Mouse (Mus musculus): ENCODE measurements at regions not wholly inside any gene's neighbourhood (a gene's known extent, or its start where the extent isn't known, plus 50 kb on each side); places are given as distances from the start of the nearest gene placed in this dataset.

DNA sequence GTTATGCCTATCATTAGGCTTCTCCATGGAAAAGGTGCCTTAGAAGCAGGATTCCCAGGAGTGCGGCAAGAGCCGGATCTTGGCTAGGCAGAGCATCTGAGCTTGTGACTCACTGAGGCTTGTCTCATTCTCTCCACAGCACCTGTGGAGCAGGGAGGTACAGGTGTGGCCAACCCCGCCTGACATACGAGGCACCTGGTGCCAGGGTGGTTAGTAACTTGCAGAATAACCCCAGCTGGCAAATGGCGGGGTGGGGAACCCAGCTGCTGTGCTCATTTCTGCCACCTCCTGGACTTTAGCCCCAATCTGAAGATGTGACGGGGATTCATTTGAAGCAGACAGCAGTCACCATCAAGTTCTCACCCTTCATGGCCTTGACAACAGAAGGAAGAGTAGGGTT is 96.2 kb downstream of the Pdgfra start:
- Histone ChIP-seq H3K4me1 (peaks cover 21% of the 10 kb centered on the region), H3K27me3 (no peaks in the 10 kb centered on the region), H3K4me3 (no peak overlapping the region), H3K9ac (replicated peaks) (no peak overlapping the region), H3K36me3 (no peaks in the 10 kb centered on the region), H3K27ac (replicated peaks) (peak overlapping the region; percentile 85), H3K9me3 (no peaks in the 10 kb centered on the region), H3K4me2 (replicated peaks) (no peak overlapping the region)
- ATAC-seq (replicated peaks) = no peak
- WGBS = 87% methylated on average over 6 of the region's 6 CpGs

GRCm38 (mm10) chr5:75249671-75250070 is 97.6 kb downstream of the Pdgfra start:
- Histone ChIP-seq H3K9ac (replicated peaks) (no peak overlapping the region), H3K27me3 (no peaks in the 10 kb centered on the region), H3K9me3 (no peaks in the 10 kb centered on the region), H3K4me3 (no peak overlapping the region), H3K27ac (replicated peaks) (no peak overlapping the region), H3K4me1 (peaks cover 21% of the 10 kb centered on the region), H3K36me3 (no peaks in the 10 kb centered on the region), H3K4me2 (replicated peaks) (no peak overlapping the region)
- 72% methylated on average over 3 of the region's 3 CpGs for WGBS
- ATAC-seq (replicated peaks) = no peak

DNA sequence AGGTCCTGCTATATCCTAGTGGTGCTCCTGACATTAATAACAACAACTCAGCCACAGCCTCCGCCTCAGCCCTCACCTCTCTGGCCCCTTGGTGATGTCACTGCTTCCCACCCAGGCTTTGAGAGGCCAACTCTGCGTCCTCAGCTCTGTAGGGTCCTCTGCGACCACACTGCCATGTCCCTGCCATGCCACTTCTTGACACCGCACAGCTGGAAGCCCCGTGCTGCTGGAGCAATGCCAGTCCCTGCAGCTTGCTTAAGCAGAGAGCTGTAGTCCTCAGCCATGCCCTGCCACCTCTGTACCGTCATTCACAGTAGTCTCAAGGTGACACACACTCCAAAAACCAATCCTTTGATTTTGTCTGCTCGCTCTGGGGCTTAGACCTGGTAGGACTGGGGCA is 101.3 kb downstream of the Pdgfra start:
- no peak for ATAC-seq (replicated peaks)
- no peaks in the 10 kb centered on the region for H3K9me3 ChIP-seq
- no peak overlapping the region for H3K4me3 ChIP-seq
- H3K27me3 ChIP-seq = no peaks in the 10 kb centered on the region
- H3K4me2 ChIP-seq (replicated peaks) = no peak overlapping the region
- no peaks in the 10 kb centered on the region for H3K36me3 ChIP-seq
- no peak overlapping the region for H3K27ac ChIP-seq (replicated peaks)
- H3K9ac ChIP-seq (replicated peaks) = no peak overlapping the region
- 79% methylated on average over 7 of the region's 7 CpGs for WGBS
- H3K4me1 ChIP-seq = no peaks in the 10 kb centered on the region; the same call in 1 of the 2 replicates

DNA sequence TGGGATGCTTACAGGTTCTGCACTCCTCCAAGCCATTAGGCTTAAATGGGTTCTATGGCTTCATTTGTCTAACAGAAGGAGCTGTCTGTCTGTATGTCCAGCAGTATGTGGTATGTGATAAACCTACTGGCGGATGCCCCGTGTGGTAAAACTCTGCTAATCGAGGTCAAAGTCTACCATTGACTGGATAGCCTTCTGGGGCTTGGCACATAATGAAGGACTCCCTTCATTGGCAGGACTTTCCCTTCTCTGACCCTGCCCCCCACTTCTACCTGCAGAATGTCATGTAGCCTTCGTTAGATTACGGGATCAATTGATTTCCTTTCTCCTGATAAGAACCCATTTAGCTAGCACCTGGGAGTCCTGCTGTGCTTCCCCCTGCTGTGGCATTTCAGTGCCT is 101.7 kb downstream of the Pdgfra start:
- no peak overlapping the region for H3K4me2 ChIP-seq (replicated peaks)
- ATAC-seq (replicated peaks) = no peak
- H3K27ac ChIP-seq (replicated peaks) = no peak overlapping the region
- H3K27me3 ChIP-seq = no peaks in the 10 kb centered on the region
- no peaks in the 10 kb centered on the region for H3K9me3 ChIP-seq
- no peak overlapping the region for H3K4me3 ChIP-seq
- H3K4me1 ChIP-seq = no peaks in the 10 kb centered on the region
- H3K36me3 ChIP-seq = no peaks in the 10 kb centered on the region
- 86% methylated on average over 5 of the region's 5 CpGs for WGBS
- H3K9ac ChIP-seq (replicated peaks) = no peak overlapping the region

DNA sequence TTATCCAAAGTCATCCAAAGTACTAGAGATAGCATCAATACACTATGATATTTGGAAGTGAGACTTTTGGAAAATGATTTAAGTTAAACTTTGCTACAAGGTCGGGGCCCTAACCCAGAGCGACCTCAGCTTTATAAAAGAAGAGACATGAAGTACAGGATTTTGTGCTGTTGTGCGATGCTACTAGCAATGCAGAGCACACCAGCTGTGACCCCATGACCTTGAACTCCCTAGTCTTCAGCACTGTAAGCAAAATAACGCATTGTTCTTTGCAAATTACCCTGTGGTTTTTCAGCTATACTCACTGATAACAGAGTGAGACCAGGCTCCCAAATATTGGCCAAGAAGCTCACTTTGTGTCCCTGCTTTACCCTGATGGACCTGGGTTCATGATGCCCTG is 104.1 kb downstream of the Pdgfra start:
- Histone ChIP-seq H3K4me2 (replicated peaks) (no peak overlapping the region), H3K4me3 (no peak overlapping the region), H3K9ac (replicated peaks) (no peak overlapping the region), H3K36me3 (no peaks in the 10 kb centered on the region), H3K4me1 (no peaks in the 10 kb centered on the region), H3K27me3 (no peaks in the 10 kb centered on the region), H3K9me3 (no peaks in the 10 kb centered on the region), H3K27ac (replicated peaks) (no peak overlapping the region)
- WGBS = 87% methylated on average over 4 of the region's 4 CpGs
- ATAC-seq (replicated peaks) = no peak

DNA sequence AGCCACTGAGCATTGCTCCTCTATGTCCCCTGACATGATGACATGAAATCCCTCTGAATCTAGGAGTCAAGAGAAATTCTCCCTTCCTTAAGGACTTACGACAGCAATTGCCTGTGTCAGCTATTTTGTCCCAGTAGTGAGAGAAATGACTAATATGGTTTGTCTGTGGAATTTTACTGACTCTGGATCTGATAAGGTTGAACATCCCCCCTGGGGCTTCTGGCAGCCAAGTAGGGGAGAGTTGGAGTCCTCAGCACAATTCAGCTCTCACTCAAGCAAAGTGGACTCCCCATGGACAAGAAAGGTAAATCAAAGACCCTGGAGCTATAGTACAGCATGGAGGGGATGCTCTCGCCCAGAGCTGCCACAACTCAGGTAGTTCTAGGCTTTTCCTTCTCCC is 105.0 kb downstream of the Pdgfra start:
- ATAC-seq (replicated peaks) = no peak
- 76% methylated on average over 2 of the region's 2 CpGs for WGBS

DNA sequence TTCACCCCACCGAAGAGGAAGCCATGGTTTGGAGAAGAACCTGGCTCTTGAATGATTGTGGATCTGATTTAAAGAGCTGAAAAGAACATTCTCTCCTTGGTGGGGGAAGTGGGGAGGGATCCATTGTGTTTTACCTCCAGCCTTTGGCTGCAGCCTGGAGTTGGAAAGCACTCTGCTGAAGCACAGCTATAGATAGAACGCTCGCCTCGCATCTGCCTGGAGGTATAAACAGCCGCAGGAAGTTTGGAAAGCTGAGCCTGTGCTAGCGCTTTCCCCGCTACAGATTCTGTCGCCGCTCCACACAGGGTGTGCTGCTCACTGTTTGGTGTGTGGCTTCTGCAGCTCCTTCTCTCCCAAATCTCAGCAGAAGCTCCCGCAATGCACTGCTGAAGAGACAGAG is 108.2 kb downstream of the Pdgfra start:
- Histone ChIP-seq H3K9me3 (no peaks in the 10 kb centered on the region), H3K27me3 (no peaks in the 10 kb centered on the region), H3K4me3 (no peak overlapping the region), H3K4me1 (no peaks in the 10 kb centered on the region), H3K4me2 (replicated peaks) (no peak overlapping the region), H3K36me3 (no peaks in the 10 kb centered on the region), H3K9ac (replicated peaks) (no peak overlapping the region), H3K27ac (replicated peaks) (no peak overlapping the region)
- ATAC-seq (replicated peaks) = no peak
- 89% methylated on average over 10 of the region's 10 CpGs for WGBS

More for the DNA sequence above, 105.0 kb downstream of the Pdgfra start:
- H3K9me3 ChIP-seq = no peaks in the 10 kb centered on the region
- no peak overlapping the region for H3K27ac ChIP-seq (replicated peaks)
- H3K4me2 ChIP-seq (replicated peaks) = no peak overlapping the region
- no peaks in the 10 kb centered on the region for H3K4me1 ChIP-seq
- no peaks in the 10 kb centered on the region for H3K27me3 ChIP-seq
- H3K36me3 ChIP-seq = no peaks in the 10 kb centered on the region
- H3K4me3 ChIP-seq = no peak overlapping the region
- no peak overlapping the region for H3K9ac ChIP-seq (replicated peaks)

- H3K9ac ChIP-seq (replicated peaks) = no peak overlapping the region
- ATAC-seq (replicated peaks) = no peak
- WGBS = 80% methylated on average over 7 of the region's 7 CpGs
These were observed 114.1 kb downstream of the Pdgfra start for GRCm38 (mm10) chr5:75266111-75266676.

DNA sequence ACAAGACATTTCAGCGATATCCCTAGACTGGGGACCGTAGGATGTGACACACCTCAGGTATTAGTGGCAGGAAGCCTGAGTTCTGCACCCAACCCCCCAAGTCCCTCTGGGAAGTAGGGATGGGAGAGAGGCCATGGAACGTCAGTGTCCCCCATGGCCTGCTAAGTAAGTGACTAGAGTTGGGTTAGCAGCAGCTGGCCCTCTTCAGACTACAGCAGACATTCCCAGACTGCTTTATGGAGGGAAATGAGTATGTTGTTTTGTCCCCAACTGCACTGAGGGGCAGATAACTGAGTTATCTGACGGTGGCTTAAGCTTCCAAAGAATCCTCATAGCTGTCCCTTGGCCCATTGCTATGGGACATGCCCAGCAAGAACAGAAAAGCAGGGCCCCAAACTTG is 114.8 kb downstream of the Pdgfra start:
- no peaks in the 10 kb centered on the region for H3K9me3 ChIP-seq
- H3K4me1 ChIP-seq = no peaks in the 10 kb centered on the region
- no peak overlapping the region for H3K4me3 ChIP-seq
- ATAC-seq (replicated peaks) = no peak
- no peaks in the 10 kb centered on the region for H3K36me3 ChIP-seq
- H3K27ac ChIP-seq (replicated peaks) = no peak overlapping the region
- H3K4me2 ChIP-seq (replicated peaks) = no peak overlapping the region
- H3K27me3 ChIP-seq = no peaks in the 10 kb centered on the region
- no peak overlapping the region for H3K9ac ChIP-seq (replicated peaks)
- WGBS = 91% methylated on average over 4 of the region's 4 CpGs

More at GRCm38 (mm10) chr5:75266111-75266676, 114.1 kb downstream of the Pdgfra start:
- Histone ChIP-seq H3K4me3 (no peak overlapping the region), H3K27ac (replicated peaks) (no peak overlapping the region), H3K27me3 (no peaks in the 10 kb centered on the region), H3K4me2 (replicated peaks) (no peak overlapping the region), H3K4me1 (no peaks in the 10 kb centered on the region), H3K36me3 (no peaks in the 10 kb centered on the region), H3K9me3 (no peaks in the 10 kb centered on the region)

DNA sequence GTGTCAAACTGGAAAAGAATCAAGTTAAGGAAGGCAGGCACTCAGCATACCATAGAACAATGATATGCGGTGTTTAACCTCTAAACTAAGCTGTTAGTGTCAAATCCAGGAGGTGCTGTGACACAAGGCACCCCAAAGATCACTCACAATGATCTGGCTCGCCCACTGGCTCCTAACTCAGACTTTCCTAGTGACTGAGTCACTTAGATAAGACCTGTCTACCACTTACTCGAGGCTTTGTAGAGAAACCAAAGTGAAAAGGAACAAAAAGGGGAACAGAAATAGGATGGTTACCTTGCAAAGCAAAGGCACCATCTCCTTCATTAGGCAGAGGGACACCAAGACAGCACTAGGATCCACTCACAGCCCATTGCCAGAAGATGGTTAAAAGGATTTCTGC is 115.7 kb downstream of the Pdgfra start:
- Histone ChIP-seq H3K4me2 (replicated peaks) (no peak overlapping the region), H3K4me3 (no peak overlapping the region), H3K36me3 (no peaks in the 10 kb centered on the region), H3K27me3 (no peaks in the 10 kb centered on the region), H3K4me1 (no peaks in the 10 kb centered on the region), H3K9ac (replicated peaks) (no peak overlapping the region), H3K9me3 (no peaks in the 10 kb centered on the region), H3K27ac (replicated peaks) (no peak overlapping the region)
- ATAC-seq (replicated peaks) = no peak
- WGBS = 87% methylated on average over 3 of the region's 3 CpGs

GRCm38 (mm10) chr5:75278041-75278440 is 125.9 kb downstream of the Pdgfra start:
- no peak overlapping the region for H3K4me3 ChIP-seq
- no peak overlapping the region for H3K4me2 ChIP-seq (replicated peaks)
- H3K9ac ChIP-seq (replicated peaks) = no peak overlapping the region
- H3K4me1 ChIP-seq = no peaks in the 10 kb centered on the region
- no peaks in the 10 kb centered on the region for H3K27me3 ChIP-seq
- H3K36me3 ChIP-seq = no peaks in the 10 kb centered on the region
- WGBS = 96% methylated on average over 3 of the region's 3 CpGs
- no peak overlapping the region for H3K27ac ChIP-seq (replicated peaks)
- no peak for ATAC-seq (replicated peaks)
- H3K9me3 ChIP-seq = no peaks in the 10 kb centered on the region

DNA sequence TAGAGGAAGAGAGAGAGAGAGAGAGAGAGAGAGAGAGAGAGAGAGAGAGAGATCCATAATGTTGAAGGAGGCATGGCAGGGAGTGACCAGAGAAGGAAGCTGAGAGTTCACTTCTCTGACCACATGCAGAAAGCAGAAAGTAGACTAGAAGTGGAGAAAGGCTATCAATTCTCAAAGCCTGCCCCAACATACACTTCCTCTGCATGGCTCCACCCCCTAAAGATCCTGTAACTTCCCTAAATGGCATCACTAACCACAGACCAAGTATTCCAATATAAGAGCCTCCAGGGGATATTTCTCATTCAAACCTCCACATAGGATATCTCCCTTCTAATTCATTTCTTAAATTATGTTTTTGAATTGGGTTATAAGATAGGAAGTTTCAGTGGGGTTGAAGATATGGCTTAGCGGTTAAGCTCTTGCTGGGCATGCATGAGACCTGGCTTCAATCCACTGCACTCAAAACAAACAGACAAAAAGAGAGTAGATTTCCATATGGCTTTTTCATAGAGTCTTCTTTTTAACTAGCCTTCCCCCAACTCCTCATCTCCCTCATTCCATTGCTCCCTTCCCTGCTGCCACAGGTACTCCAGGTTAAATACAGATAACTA is 127.6 kb downstream of the Pdgfra start:
- H3K4me1 ChIP-seq = no peaks in the 10 kb centered on the region
- no peaks in the 10 kb centered on the region for H3K27me3 ChIP-seq
- no peak overlapping the region for H3K4me2 ChIP-seq (replicated peaks)
- no peak overlapping the region for H3K9ac ChIP-seq (replicated peaks)
- 91% methylated on average over 1 of the region's 1 CpGs for WGBS
- no peak overlapping the region for H3K27ac ChIP-seq (replicated peaks)
- H3K9me3 ChIP-seq = no peaks in the 10 kb centered on the region
- H3K36me3 ChIP-seq = no peaks in the 10 kb centered on the region
- ATAC-seq (replicated peaks) = no peak
- H3K4me3 ChIP-seq = no peak overlapping the region

DNA sequence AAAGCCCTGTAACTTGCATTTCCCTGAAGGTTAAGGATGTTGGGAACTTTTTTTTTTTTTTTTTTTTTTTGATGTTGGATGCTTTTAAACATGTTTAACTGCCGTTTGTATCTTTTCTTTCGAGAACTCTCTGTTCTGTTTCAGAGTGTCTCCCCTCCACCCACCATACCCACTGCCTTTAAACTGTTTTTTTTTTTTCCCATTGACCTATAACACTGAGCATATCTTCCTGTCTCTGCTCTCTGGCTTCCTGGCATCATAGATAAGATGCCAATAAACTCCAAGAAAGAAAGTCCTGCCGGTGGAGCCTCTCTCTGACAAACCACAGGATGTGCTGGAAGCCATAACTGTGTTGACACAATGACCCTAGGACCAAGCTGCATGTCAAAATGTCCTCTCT is 128.6 kb downstream of the Pdgfra start:
- no peak overlapping the region for H3K27ac ChIP-seq (replicated peaks)
- H3K9me3 ChIP-seq = no peaks in the 10 kb centered on the region
- no peak overlapping the region for H3K4me2 ChIP-seq (replicated peaks)
- H3K27me3 ChIP-seq = no peaks in the 10 kb centered on the region
- no peaks in the 10 kb centered on the region for H3K4me1 ChIP-seq
- no peaks in the 10 kb centered on the region for H3K36me3 ChIP-seq
- 84% methylated on average over 3 of the region's 3 CpGs for WGBS
- no peak overlapping the region for H3K9ac ChIP-seq (replicated peaks)
- ATAC-seq (replicated peaks) = no peak
- no peak overlapping the region for H3K4me3 ChIP-seq

Measured in forebrain, embryonic 15.5 days (tissue).